Mouse (Mus musculus): Measurements from ENCODE around the gene Pan3. TPM values are rescaled to one million over a fixed set of nuclear protein-coding genes. Genes with fewer than 3 reads are reported as not detected.

Pan3 gene
- total RNA-seq, 2 experiments from 2014 or later: 57.5 to 78.1 TPM

GRCm38 (mm10) chr5:147477106-147477505, 47.1 kb downstream of the Pan3 start:
- DNase-seq (ENCODE audit: low spot score in 2 of 2): no peak

DNA sequence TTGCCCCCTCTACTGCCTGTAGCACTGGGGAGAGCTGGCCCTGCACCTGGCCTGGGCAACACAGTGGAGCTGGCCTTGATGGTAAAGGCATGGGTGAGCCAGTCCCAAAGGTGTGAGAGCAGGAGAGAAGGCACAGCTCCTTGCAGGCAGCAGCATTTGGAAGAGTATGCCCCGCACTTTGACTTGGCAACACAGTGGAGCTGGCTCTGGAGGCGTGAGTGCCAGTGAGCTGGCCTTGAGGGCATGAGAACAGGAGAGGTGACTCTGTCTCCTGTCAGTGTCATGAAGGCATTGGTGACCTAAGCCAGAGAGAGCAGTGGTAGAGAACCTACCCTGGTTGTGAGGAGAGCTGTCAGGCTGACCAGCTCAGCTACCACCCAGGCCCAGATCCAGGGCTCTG, 49.4 kb downstream of the Pan3 start:
- no peak for DNase-seq (ENCODE audit: low spot score in 2 of 2)

DNA sequence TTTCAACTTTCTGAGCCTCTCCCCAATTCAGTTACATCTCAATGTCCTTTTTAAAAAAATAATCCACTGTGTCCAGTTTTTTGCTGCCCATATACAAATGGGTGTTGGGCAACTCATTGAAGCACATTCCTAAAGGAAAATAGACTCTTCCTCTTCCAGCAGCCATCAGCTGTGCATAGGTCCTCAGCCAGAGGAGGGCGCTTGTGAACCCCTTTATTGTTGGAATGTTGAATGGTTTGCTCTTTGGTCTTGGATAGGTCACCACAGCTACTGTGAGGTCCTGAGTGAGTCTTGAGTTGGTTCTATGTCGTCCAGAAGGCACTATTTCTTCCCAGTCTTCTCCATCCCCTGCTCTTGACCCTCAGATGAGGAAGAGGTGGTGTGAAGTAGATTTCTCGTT, 54.2 kb downstream of the Pan3 start:
- DNase-seq (ENCODE audit: low spot score in 2 of 2): no peak

- DNase-seq (ENCODE audit: low spot score in 2 of 2): no peak
Observed at GRCm38 (mm10) chr5:147489226-147489625, 59.3 kb downstream of the Pan3 start.

DNA sequence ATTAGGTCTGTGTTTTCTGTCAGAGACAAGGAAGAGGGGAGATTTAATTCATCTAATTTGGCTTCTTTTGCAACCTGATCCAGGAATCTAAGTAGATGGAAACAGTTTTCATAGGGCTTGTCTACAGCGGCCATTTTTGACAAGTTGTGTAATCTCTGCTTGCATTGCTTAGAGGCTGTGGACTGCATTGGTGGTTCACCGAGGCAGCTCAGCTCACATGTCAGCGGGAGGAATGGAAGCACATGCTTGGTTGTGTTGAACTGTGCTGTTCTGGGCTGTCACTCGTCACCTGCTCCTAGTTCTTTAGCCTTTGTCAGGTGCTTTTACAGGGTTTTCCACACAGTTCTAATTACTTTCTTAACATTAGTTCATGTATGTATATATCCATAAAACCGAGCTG, 60.9 kb downstream of the Pan3 start:
- DNase-seq (ENCODE audit: low spot score in 2 of 2): no peak

- no peak for DNase-seq (ENCODE audit: low spot score in 2 of 2)
Observed at GRCm38 (mm10) chr5:147492511-147492910, 62.5 kb downstream of the Pan3 start.

GRCm38 (mm10) chr5:147493205-147493604, 63.2 kb downstream of the Pan3 start:
- no peak for DNase-seq (ENCODE audit: low spot score in 2 of 2)

GRCm38 (mm10) chr5:147493685-147494084, 63.7 kb downstream of the Pan3 start:
- DNase-seq (ENCODE audit: low spot score in 2 of 2): no peak

GRCm38 (mm10) chr5:147494388-147494787, 64.4 kb downstream of the Pan3 start:
- no peak for DNase-seq (ENCODE audit: low spot score in 2 of 2)

- DNase-seq (ENCODE audit: low spot score in 2 of 2): no peak
Observed at GRCm38 (mm10) chr5:147494791-147495376, 64.9 kb downstream of the Pan3 start.

GRCm38 (mm10) chr5:147495961-147496360, 66.0 kb downstream of the Pan3 start:
- no peak for DNase-seq (ENCODE audit: low spot score in 2 of 2)

GRCm38 (mm10) chr5:147496921-147497320, 67.0 kb downstream of the Pan3 start:
- DNase-seq (ENCODE audit: low spot score in 2 of 2): no peak

DNA sequence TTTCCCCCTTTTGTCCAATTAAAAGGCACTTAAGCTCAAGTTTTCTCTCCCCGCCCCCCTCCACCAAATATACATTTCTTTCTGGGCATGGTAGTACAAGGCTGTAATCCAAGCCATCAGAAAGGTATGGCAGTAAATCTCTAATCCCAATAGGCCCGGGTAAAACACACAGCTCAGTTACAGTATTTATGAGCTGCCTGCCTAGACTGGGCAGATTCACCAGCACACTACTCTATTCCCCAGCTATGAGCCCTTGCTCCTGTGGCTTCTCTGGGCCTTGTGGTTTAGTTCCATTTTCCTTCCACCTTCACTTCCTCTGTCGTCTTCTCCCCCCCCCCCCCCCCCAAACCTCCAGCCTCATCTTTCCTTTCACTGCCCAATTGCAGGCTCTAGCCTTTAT, 67.8 kb downstream of the Pan3 start:
- no peak for DNase-seq (ENCODE audit: low spot score in 2 of 2)

DNA sequence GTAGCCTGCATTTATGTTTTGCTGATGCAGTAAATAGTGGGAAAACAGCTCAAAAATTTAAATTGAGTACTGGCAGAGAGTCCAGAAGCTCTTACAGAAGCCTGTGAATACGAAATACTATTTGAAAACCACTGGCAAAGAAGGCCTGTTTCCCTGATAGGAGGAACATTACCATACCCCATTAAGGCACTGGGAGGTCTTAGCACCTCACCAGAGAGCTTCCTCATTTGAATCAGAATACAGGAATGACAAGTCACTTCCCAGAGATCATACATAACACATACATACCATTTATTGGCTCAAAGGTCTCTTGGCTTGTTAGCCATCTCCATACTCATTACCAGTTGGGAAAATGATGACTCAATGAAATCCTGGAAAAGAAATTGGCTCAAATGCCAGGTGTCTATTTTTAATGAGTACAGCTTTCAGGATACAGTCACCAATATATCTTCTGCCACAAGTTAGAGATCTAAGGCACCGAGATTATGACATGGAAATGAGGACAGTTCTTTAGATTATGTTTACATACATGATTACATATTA, 71.6 kb downstream of the Pan3 start:
- DNase-seq (ENCODE audit: low spot score in 2 of 2): no peak

GRCm38 (mm10) chr5:147502921-147503320, 73.0 kb downstream of the Pan3 start:
- DNase-seq (ENCODE audit: low spot score in 2 of 2): no peak

DNA sequence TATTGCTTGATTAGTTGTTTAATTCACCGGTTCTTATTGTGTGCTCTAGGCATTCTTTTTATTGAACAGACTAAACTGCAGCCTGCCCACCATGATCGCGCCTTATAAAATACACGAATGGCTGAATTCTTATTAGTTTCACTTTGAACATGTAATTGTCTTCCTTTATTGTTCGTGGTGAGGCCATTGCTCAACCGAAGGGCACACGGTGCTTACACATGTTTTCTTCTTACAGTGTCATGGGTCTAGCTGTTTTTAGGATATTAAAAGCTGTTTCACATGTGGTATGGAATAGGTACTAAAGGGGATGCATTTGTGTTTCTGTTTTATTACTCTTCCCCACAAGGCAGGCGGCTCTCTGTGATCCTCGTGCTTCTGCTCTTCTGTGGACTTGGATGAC, 81.4 kb downstream of the Pan3 start:
- DNase-seq (ENCODE audit: low spot score in 2 of 2): no peak

DNA sequence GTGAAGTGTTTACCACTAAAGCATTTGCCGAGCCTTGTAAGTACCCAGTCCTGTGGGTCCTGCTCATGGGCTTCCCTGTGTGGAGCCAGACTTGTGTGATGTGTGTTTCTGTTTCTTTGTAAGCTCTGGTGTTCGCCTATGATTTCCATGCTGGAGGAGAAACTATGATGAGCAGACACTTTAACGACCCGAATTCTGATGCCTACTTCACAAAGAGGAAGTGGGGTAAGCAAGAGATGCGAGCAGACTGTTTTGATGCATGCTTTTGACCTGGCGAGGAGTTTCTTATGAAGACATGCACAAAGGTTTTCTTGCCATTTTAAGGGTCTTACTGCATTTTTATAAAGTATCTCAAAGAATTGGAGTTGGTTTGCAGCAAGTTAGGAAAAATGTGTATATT, 97.0 kb downstream of the Pan3 start:
- DNase-seq (ENCODE audit: low spot score in 2 of 2): no peak

- DNase-seq (ENCODE audit: low spot score in 2 of 2): no peak
Observed at GRCm38 (mm10) chr5:147527788-147528187, 97.8 kb downstream of the Pan3 start.

GRCm38 (mm10) chr5:147532031-147532430, 102.1 kb downstream of the Pan3 start:
- DNase-seq (ENCODE audit: low spot score in 2 of 2): no peak

DNA sequence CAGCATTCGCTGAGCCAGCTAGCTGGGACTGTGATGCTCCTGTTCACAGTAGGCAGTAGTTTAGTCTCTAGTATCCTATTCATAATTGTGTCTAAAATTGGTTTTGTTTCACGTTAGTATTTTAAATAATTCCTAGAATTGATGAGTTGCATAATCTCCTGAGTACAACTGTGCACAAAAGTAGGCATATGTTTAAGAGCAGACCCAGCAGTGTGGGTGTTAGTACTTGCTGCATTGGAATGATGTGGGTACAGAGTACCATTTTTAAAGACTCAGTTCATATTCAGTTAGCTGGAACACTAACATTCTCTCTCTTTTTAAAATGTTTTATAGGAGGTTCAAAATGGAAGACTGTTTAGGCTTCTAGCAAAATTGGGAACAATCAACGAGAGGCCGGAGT, 109.4 kb downstream of the Pan3 start:
- no peak for DNase-seq (ENCODE audit: low spot score in 2 of 2)

DNA sequence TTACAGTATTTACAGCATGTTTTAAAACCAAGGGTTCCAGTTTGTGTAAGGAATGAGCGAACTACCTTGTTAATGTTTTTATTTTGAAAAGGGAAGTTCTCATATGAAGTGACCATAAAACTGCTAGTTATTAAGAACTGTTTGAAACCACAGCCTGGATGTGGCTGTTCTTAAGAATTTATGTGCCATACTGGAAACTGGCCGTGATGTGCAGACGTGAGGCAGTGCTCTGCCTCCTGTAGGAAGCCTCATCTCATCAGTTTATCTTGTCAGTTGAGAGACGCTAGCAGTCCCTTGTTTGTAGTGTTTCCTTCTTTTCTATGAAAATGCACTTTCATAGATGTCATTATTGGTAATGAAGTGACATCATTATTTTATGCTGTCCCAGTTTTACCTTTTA, 109.9 kb downstream of the Pan3 start:
- no peak for DNase-seq (ENCODE audit: low spot score in 2 of 2)

DNA sequence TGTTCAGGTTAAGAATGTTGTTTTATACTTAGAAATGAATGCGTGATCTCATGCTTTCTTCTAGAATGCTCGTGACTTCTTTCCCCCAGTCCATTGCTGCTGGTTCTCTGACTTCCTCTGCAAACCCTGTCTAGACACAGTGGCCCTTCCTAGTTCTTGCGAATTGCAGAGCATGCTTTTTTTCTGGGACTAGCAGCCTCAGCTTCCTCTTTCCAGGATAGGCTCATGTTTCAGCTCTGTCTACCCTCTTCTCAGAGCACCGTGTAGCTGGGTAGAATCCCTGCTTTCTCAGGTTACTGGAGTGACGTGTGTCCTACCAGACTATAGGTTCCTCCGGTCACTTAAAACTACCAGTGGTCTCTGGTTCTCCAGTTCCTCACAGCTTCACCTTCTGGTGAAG, 112.3 kb downstream of the Pan3 start:
- DNase-seq (ENCODE audit: low spot score in 2 of 2): no peak

- peak in 1 of 2 experiments; percentile 20 for DNase-seq (ENCODE audit: low spot score in 2 of 2)
Observed at GRCm38 (mm10) chr5:147545731-147546241, 115.8 kb downstream of the Pan3 start.
